In the genomic region with DNA sequence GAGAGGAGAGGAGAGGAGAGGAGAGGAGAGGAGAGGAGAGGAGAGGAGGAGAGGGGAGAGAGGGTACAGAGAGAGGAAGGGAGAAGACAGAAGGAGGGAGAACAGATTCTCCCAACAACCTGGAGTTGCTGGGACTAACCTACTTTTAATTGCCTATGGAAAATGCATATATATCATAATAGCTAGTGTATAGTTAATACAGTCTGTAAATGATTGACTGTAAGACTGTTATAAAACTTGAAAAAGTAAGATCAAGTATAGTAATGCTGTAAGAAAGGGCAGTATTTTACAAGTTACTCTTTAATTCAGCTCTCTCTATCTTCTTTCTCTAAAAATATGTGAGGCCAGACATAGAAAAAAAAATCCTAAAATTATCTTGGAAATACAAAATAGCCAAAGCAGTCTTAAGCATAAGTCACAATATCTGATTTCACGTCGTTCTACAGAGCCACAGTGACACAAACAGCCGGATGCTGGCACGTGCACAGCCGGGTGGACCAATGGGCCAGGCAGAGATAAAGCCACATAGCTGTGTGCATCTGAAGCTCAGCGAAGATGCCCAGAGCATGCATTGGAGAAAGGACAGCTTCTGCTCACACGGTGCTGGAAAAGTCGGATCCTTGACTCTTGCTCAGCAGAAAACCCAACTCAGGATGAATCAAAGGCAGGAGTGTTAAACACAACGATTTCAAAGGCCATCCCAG, we compare ENCODE assay signal across 22 mouse cellular contexts. TPM values are rescaled to one million over a fixed set of nuclear protein-coding genes. Genes with fewer than 3 reads are reported as not detected.
DNase-seq lines count a peak whose midpoint lies in the region; ATAC-seq and TF ChIP-seq lines count a peak whose summit lies in the region.
"Had no signal": no experiment of that assay in that cellular context is flagged by ENCODE, and none has a peak within 500 bp of the region (broad histone marks: within the 10 kb centered on the region; RNA-seq: fewer than 3 reads in every experiment).

No protein-coding gene starts in this region.

- no peaks in the 10 kb centered on the region for H3K27me3 ChIP-seq in heart, embryonic 12.5 days (replicated peaks)
- no peaks in the 10 kb centered on the region for H3K27me3 ChIP-seq in intestine, embryonic 15.5 days (replicated peaks)
- H3K27me3 ChIP-seq in intestine, postnatal 0 days (replicated peaks; ENCODE audit: control insufficient read depth, insufficient read depth, low read length), result no peaks in the 10 kb centered on the region
- H3K27me3 ChIP-seq in intestine, embryonic 16.5 days (replicated peaks; ENCODE audit: control insufficient read depth, insufficient read depth, low read length), result no peaks in the 10 kb centered on the region
- H3K27me3 ChIP-seq: CH12.LX, Patski had no signal

- DNase-seq in heart, adult 11 months, result peak; percentile 66
- DNase-seq in ovary, postnatal 36 days (ENCODE audit: low spot score), result peak; percentile 42
- DNase-seq in ovary, adult 18-20 months (ENCODE audit: low spot score), result no peak
- no peak for DNase-seq in embryo, embryonic 10.5 days (ENCODE audit: low spot score)
- DNase-seq: adrenal gland, adult 2 months; adrenal gland, adult 8-10 months; adrenal gland, postnatal 10 days; adrenal gland, postnatal 14 days; adrenal gland, postnatal 25 days; adrenal gland, postnatal 36 days; B cell, adult 2 months; cerebellum, adult 11 months; cerebellum, adult 11-12 months had no signal

- H3K4me3 ChIP-seq in heart, embryonic 12.5 days, result no peak overlapping the region
- H3K4me3 ChIP-seq in intestine, embryonic 15.5 days (replicated peaks), result no peak overlapping the region
- H3K4me3 ChIP-seq in intestine, postnatal 0 days (ENCODE audit: low read depth, low read length), result no peak overlapping the region
- H3K4me3 ChIP-seq in intestine, embryonic 16.5 days (ENCODE audit: low read length), result no peak overlapping the region

- TF ChIP-seq CTCF in intestine, postnatal 0 days (IDR thresholded peaks at IDR 0.05; ENCODE audit: low read depth), result no peak

- 0 out of 2 replicates have a peak, but pooled peaks cover 3% of the 10 kb centered on the region for H3K9me3 ChIP-seq in heart, embryonic 12.5 days (replicated peaks)
- H3K9me3 ChIP-seq in intestine, embryonic 15.5 days, result no peaks in the 10 kb centered on the region
- no peaks in the 10 kb centered on the region for H3K9me3 ChIP-seq in intestine, postnatal 0 days (ENCODE audit: control insufficient read depth)
- no peaks in the 10 kb centered on the region for H3K9me3 ChIP-seq in intestine, embryonic 16.5 days (ENCODE audit: control insufficient read depth, low read length)
- H3K9me3 ChIP-seq: G1E had no signal

- ATAC-seq in heart, embryonic 12.5 days (ENCODE audit: insufficient number of reproducible peaks, low FRiP score), result no peak
- peak; percentile 65 for ATAC-seq in intestine, embryonic 15.5 days
- ATAC-seq in intestine, postnatal 0 days, result no peak
- peak; percentile 64 for ATAC-seq in intestine, embryonic 16.5 days
- ATAC-seq: activated CD4-positive, CD25-positive, alpha-beta regulatory T cell, adult 4 months; CD4-positive, CD25-positive, alpha-beta regulatory T cell, adult 4 months; Patski had no signal

- H3K4me1 ChIP-seq in heart, embryonic 12.5 days (replicated peaks), result 0 out of 2 replicates have a peak, but pooled peaks cover 11% of the 10 kb centered on the region
- 0 out of 2 replicates have a peak, but pooled peaks cover 2% of the 10 kb centered on the region for H3K4me1 ChIP-seq in intestine, embryonic 15.5 days (replicated peaks)
- no peaks in the 10 kb centered on the region for H3K4me1 ChIP-seq in intestine, postnatal 0 days (replicated peaks; ENCODE audit: control insufficient read depth, insufficient read depth, low read length)
- no peaks in the 10 kb centered on the region for H3K4me1 ChIP-seq in intestine, embryonic 16.5 days (ENCODE audit: control insufficient read depth, insufficient read depth, low read length)

- H3K4me2 ChIP-seq in heart, embryonic 12.5 days, result no peak overlapping the region
- H3K4me2 ChIP-seq in intestine, embryonic 15.5 days (replicated peaks), result no peak overlapping the region
- no peak overlapping the region for H3K4me2 ChIP-seq in intestine, postnatal 0 days (replicated peaks; ENCODE audit: low read depth)
- no peak overlapping the region for H3K4me2 ChIP-seq in intestine, embryonic 16.5 days (ENCODE audit: low read depth, low read length)

- H3K9ac ChIP-seq in heart, embryonic 12.5 days, result no peak overlapping the region
- H3K9ac ChIP-seq in intestine, embryonic 15.5 days, result no peak overlapping the region
- H3K9ac ChIP-seq in intestine, postnatal 0 days (ENCODE audit: low read depth, low read length), result no peak overlapping the region
- H3K9ac ChIP-seq in intestine, embryonic 16.5 days (ENCODE audit: low read depth, low read length), result no peak overlapping the region

- 65% methylated on average over 9 of the region's 9 CpGs for WGBS in heart, embryonic 12.5 days
- 64% methylated on average over 9 of the region's 9 CpGs for WGBS in intestine, embryonic 15.5 days
- 45% methylated on average over 9 of the region's 9 CpGs for WGBS in intestine, postnatal 0 days
- 66% methylated on average over 9 of the region's 9 CpGs for WGBS in intestine, embryonic 16.5 days

- H3K27ac ChIP-seq in heart, embryonic 12.5 days (ENCODE audit: poor library complexity, severe bottlenecking), result no peak overlapping the region
- no peak overlapping the region for H3K27ac ChIP-seq in intestine, embryonic 15.5 days
- H3K27ac ChIP-seq in intestine, postnatal 0 days (ENCODE audit: low read depth, low read length), result no peak overlapping the region
- H3K27ac ChIP-seq in intestine, embryonic 16.5 days (ENCODE audit: low read length), result no peak overlapping the region

- no peaks in the 10 kb centered on the region for H3K36me3 ChIP-seq in heart, embryonic 12.5 days
- H3K36me3 ChIP-seq in intestine, embryonic 15.5 days, result no peaks in the 10 kb centered on the region
- no peaks in the 10 kb centered on the region for H3K36me3 ChIP-seq in intestine, postnatal 0 days (ENCODE audit: control insufficient read depth, insufficient read depth)
- no peaks in the 10 kb centered on the region for H3K36me3 ChIP-seq in intestine, embryonic 16.5 days (ENCODE audit: control insufficient read depth, insufficient read depth, low read length)
- H3K36me3 ChIP-seq: G1E had no signal

RNA-seq across cellular contexts. Expression of a gene that starts 24.0 kb away (rescaled TPM):
- 0.64 and 0.92 TPM in 2 replicates for polyA plus RNA-seq in heart, embryonic 12.5 days (2016; fragmentation: Nextera tagmentation; extraction: Ambion mirVana)
- 13.9 and 14.1 TPM in 2 replicates for polyA plus RNA-seq in intestine, embryonic 15.5 days (2015; fragmentation: Nextera tagmentation; extraction: Ambion mirVana)
- polyA plus RNA-seq in intestine, postnatal 0 days (2015; fragmentation: Nextera tagmentation; extraction: Ambion mirVana), result 25.1 and 28.0 TPM in 2 replicates
- 9.9 and 11.7 TPM in 2 replicates for polyA plus RNA-seq in intestine, embryonic 16.5 days (2015; fragmentation: Nextera tagmentation; extraction: Ambion mirVana)

RNA-seq across cellular contexts. Expression of a gene that starts 38.8 kb away (rescaled TPM):
- 23.6 and 26.3 TPM in 2 replicates for polyA plus RNA-seq in heart, embryonic 12.5 days (2016; fragmentation: Nextera tagmentation; extraction: Ambion mirVana)
- 44.5 and 45.3 TPM in 2 replicates for polyA plus RNA-seq in intestine, embryonic 15.5 days (2015; fragmentation: Nextera tagmentation; extraction: Ambion mirVana)
- 52.4 and 58.4 TPM in 2 replicates for polyA plus RNA-seq in intestine, postnatal 0 days (2015; fragmentation: Nextera tagmentation; extraction: Ambion mirVana)
- polyA plus RNA-seq in intestine, embryonic 16.5 days (2015; fragmentation: Nextera tagmentation; extraction: Ambion mirVana), result 43.4 and 46.4 TPM in 2 replicates

Comparison
In these comparisons a context has a peak if more than half of its experiments do, and no peak if none do; other contexts are left out.
1. DNase-seq: peak in heart, adult 11 months (single experiment) and ovary, postnatal 36 days (single experiment); none in ovary, adult 18-20 months (single experiment) and embryo, embryonic 10.5 days (single experiment).
2. ATAC-seq: peak in intestine, embryonic 15.5 days (single experiment) and intestine, embryonic 16.5 days (single experiment); none in heart, embryonic 12.5 days (single experiment) and intestine, postnatal 0 days (single experiment).